Mouse (Mus musculus): Measurements from ENCODE around the gene Rpf2. TPM values are rescaled to one million over a fixed set of nuclear protein-coding genes. Genes with fewer than 3 reads are reported as not detected.

Rpf2 gene
- polyA plus RNA-seq, 1 experiment from 2014 or later, result 63.8 TPM

DNA sequence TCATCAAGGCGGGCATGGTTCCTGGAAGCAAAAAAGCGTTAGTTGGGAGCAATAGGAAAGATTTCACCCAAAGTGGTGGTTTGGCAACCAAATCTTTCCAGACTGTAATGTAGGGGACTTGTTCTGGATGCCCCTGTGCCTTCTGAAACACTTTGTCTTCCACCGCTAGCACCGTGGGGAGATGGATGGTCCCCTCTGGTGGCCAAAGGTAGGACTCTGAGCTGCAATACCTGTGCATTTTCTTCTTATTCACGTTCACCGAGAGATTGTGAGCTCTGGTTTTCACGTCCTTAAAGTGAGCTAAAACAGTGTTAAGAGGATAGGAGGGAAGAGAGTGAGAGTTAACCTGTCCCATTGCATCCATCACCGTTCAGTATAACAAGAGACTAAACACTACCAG lies 56.0 kb downstream of the Rpf2 start:
- H3K9ac ChIP-seq, result no peak overlapping the region
- H3K36me3 ChIP-seq, result no peaks in the 10 kb centered on the region
- H3K4me3 ChIP-seq, result no peak overlapping the region; the same call in 1 of the 2 replicates
- peak overlapping the region; percentile 61 for H3K4me2 ChIP-seq (replicated peaks)
- no peaks in the 10 kb centered on the region for H3K9me3 ChIP-seq
- H3K4me1 ChIP-seq, result peaks cover 11% of the 10 kb centered on the region; the same call in 1 of the 2 replicates
- H3K27me3 ChIP-seq, result no peaks in the 10 kb centered on the region
- 78% methylated on average over 8 of the region's 8 CpGs for WGBS
- no peak for ATAC-seq (ENCODE audit: insufficient number of reproducible peaks, insufficient read depth, low FRiP score, low TSS enrichment)
- no peak overlapping the region for H3K27ac ChIP-seq

DNA sequence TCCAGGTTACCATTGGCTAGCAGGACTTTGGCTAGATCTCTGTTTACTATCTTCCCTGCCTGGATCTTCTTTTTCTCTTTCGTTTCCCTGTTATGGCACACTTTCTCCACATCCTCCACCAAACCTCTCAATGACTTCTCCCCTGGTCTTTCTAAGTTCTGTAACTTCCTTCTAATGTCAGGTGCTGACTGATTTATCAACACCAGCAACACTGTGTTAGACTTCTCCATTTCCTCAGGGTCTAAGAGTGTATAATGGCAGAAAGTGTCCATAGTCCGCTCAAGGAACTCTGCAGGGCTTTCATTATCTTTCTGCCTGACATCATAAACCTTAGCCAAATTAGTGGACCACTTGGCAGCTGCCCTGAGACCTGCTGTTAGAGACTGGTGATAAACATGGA lies 57.1 kb downstream of the Rpf2 start:
- Histone ChIP-seq H3K4me2 (replicated peaks) (no peak overlapping the region), H3K27me3 (no peaks in the 10 kb centered on the region), H3K36me3 (no peaks in the 10 kb centered on the region), H3K9ac (no peak overlapping the region), H3K9me3 (no peaks in the 10 kb centered on the region), H3K4me1 (peaks cover 11% of the 10 kb centered on the region; the same call in 1 of the 2 replicates), H3K27ac (no peak overlapping the region), H3K4me3 (no peak overlapping the region)
- ATAC-seq (ENCODE audit: insufficient number of reproducible peaks, insufficient read depth, low FRiP score, low TSS enrichment), result no peak
- WGBS, result 89% methylated on average over 2 of the region's 2 CpGs

DNA sequence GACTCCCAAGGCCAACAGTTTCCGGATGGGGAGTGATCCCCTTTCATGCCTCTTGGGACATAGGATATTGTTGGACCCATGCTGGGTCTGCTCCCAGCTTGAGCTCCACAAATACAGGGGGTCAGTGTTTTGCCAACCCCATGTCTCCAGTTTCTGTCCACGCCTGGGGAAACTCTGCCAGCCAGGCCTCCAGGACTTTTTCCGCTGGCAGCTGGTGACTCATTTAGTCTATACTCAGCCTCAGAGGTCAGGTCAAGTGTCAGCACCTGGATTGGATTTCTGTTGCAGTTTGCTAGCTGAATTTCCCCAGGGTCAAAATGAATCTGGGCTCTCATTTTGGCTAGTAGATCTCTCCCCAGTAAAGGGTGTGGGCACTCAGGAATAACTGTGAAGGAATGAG lies 58.0 kb downstream of the Rpf2 start:
- no peak for ATAC-seq (ENCODE audit: insufficient number of reproducible peaks, insufficient read depth, low FRiP score, low TSS enrichment)
- H3K4me1 ChIP-seq, result peaks cover 11% of the 10 kb centered on the region; the same call in 1 of the 2 replicates
- no peaks in the 10 kb centered on the region for H3K27me3 ChIP-seq
- WGBS, result 25% methylated on average over 3 of the region's 3 CpGs
- H3K36me3 ChIP-seq, result no peaks in the 10 kb centered on the region
- no peak overlapping the region for H3K4me3 ChIP-seq
- no peak overlapping the region for H3K27ac ChIP-seq
- H3K4me2 ChIP-seq (replicated peaks), result no peak overlapping the region
- H3K9ac ChIP-seq, result no peak overlapping the region
- no peaks in the 10 kb centered on the region for H3K9me3 ChIP-seq

DNA sequence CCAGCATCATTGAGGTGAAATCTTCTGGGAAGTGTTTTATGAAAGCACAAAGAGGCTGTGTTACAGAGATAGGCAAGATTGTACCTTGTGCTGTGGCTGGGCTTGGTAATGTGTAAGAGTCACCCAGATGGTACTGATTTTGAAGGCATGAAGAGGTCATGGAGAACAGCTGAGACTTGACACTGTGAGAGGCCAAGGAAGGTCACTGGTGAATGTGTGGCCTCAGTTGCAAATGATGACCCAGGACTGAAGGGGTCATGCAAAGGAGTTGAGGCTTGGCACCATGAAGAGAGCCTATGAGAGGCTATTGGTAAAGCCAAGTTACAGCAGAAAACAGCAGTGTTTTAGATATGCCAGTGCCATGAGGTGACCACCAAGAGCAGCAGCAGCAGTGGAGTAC lies 60.9 kb downstream of the Rpf2 start:
- Histone ChIP-seq H3K9me3 (no peaks in the 10 kb centered on the region), H3K4me2 (replicated peaks) (no peak overlapping the region), H3K9ac (no peak overlapping the region), H3K4me1 (no peaks in the 10 kb centered on the region), H3K4me3 (no peak overlapping the region), H3K36me3 (no peaks in the 10 kb centered on the region), H3K27ac (no peak overlapping the region), H3K27me3 (no peaks in the 10 kb centered on the region)
- ATAC-seq (ENCODE audit: insufficient number of reproducible peaks, insufficient read depth, low FRiP score, low TSS enrichment), result no peak

DNA sequence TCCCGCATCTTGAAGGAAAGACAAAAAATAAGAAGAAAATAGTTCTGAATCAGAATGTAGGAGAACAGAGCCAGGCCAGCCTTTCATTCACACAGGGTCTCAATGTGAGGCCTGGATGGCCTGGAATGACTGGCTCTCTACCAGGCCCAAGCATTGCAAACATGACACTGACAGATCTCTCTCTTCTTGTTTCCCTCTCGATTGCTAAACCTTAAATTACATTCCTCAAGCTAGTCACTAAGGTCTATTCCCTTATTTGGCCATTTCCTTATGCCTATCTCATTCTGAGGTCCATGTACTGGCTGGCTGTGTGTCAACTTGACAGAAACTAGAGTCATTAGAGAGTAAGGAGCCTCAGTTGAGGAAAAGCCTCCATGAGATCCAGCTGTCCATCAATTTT lies 66.8 kb downstream of the Rpf2 start:
- H3K36me3 ChIP-seq, result no peaks in the 10 kb centered on the region
- H3K4me1 ChIP-seq, result no peaks in the 10 kb centered on the region
- H3K9ac ChIP-seq, result no peak overlapping the region
- no peaks in the 10 kb centered on the region for H3K27me3 ChIP-seq
- no peaks in the 10 kb centered on the region for H3K9me3 ChIP-seq
- no peak overlapping the region for H3K27ac ChIP-seq
- H3K4me2 ChIP-seq (replicated peaks), result no peak overlapping the region
- ATAC-seq (ENCODE audit: insufficient number of reproducible peaks, insufficient read depth, low FRiP score, low TSS enrichment), result no peak
- H3K4me3 ChIP-seq, result no peak overlapping the region
- 81% methylated on average over 2 of the region's 2 CpGs for WGBS

DNA sequence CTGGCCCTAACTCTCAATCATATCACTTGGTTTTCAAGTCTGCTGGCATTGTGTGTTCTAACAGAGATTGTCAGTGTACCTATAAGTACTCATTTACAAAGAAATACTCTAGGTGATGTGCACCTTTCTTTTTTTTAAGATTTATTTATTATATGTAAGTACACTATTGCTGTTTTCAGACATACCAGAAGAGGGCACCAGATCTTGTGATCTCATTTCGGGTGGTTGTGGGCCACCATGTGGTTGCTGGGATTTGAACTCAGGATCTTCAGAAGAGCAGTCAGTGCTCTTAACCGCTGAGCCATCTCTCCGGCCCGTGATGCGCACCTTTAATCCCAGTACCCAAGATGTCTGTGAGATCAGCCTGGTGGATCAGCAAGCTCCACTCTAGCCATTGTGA lies 67.7 kb downstream of the Rpf2 start:
- Histone ChIP-seq H3K27me3 (no peaks in the 10 kb centered on the region), H3K9me3 (no peaks in the 10 kb centered on the region), H3K4me3 (no peak overlapping the region), H3K4me1 (no peaks in the 10 kb centered on the region), H3K4me2 (replicated peaks) (no peak overlapping the region), H3K27ac (no peak overlapping the region), H3K9ac (no peak overlapping the region), H3K36me3 (no peaks in the 10 kb centered on the region)
- 94% methylated on average over 5 of the region's 5 CpGs for WGBS
- ATAC-seq (ENCODE audit: insufficient number of reproducible peaks, insufficient read depth, low FRiP score, low TSS enrichment), result no peak

DNA sequence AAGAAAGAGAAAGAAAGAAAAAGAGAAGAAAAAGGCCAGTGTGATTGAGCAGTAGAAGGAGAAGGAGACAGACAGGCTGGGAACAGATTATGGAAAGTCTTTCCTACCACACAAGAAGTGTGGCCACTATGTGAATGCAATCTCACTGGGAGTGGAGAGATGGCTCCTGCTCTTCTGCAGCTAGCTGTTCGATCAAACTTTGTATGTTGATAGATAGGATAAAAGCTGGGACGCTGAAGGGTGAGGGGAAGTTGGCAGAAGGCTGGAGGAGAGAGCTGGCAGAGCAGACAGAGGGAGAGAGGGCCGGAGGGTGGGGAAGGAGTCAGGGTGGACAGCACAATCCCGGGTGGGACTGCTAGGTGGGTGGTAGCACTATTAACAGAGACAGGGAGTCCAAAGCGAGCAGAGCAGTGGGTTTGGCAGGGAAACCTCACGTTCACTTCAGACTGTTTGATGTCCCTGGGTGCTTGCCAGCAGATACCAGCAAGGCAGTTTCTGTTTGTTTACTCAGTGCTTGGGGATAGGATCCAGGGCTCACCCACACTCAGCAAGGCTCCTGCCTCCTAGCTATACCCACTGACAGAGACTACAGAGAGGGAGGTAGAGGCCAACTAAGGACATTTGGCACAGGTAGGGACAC lies 69.4 kb downstream of the Rpf2 start:
- H3K9ac ChIP-seq, result no peak overlapping the region
- ATAC-seq (ENCODE audit: insufficient number of reproducible peaks, insufficient read depth, low FRiP score, low TSS enrichment), result no peak
- WGBS, result 63% methylated on average over 6 of the region's 6 CpGs
- no peak overlapping the region for H3K27ac ChIP-seq
- H3K4me3 ChIP-seq, result no peak overlapping the region
- no peak overlapping the region for H3K4me2 ChIP-seq (replicated peaks)
- H3K27me3 ChIP-seq, result no peaks in the 10 kb centered on the region
- no peaks in the 10 kb centered on the region for H3K4me1 ChIP-seq
- no peaks in the 10 kb centered on the region for H3K9me3 ChIP-seq
- H3K36me3 ChIP-seq, result no peaks in the 10 kb centered on the region

Other genes starting within 250 kb of the Rpf2 start
- 0.13 TPM in 1 of 2 replicates, not detected in the other for gene Mfsd4b1, start 221.8 kb downstream of the Rpf2 start, polyA plus RNA-seq (2016; fragmentation: Nextera tagmentation; extraction: Ambion mirVana)
- 5.4 and 6.5 TPM in 2 replicates for gene Slc16a10, start 104.8 kb downstream of the Rpf2 start, polyA plus RNA-seq (2016; fragmentation: Nextera tagmentation; extraction: Ambion mirVana)
- 137 and 145 TPM in 2 replicates for gene Gtf3c6, start 11.1 kb upstream of the Rpf2 start, polyA plus RNA-seq (2016; fragmentation: Nextera tagmentation; extraction: Ambion mirVana)
- 59.2 and 65.4 TPM in 2 replicates for gene Amd1, start 55.1 kb upstream of the Rpf2 start, polyA plus RNA-seq (2016; fragmentation: Nextera tagmentation; extraction: Ambion mirVana)
- 15.0 and 15.8 TPM in 2 replicates for gene Cdk19, start 92.5 kb upstream of the Rpf2 start, polyA plus RNA-seq (2016; fragmentation: Nextera tagmentation; extraction: Ambion mirVana)